Mouse (Mus musculus): ENCODE measurements around the gene Gm20481. TPM values are rescaled to one million over a fixed set of nuclear protein-coding genes. Genes with fewer than 3 reads are reported as not detected.
A peak's percentile ranks its signal among the peaks of the same experiment; 100 is the strongest.
"Not testable (repeated sequence)": the region's sequence is repeated elsewhere in the genome, so short reads cannot be mapped to it uniquely, and the experiment has no call there.

Gene Gm20481
- polyA plus RNA-seq, 1 experiment from 2014 or later = not detected

DNA sequence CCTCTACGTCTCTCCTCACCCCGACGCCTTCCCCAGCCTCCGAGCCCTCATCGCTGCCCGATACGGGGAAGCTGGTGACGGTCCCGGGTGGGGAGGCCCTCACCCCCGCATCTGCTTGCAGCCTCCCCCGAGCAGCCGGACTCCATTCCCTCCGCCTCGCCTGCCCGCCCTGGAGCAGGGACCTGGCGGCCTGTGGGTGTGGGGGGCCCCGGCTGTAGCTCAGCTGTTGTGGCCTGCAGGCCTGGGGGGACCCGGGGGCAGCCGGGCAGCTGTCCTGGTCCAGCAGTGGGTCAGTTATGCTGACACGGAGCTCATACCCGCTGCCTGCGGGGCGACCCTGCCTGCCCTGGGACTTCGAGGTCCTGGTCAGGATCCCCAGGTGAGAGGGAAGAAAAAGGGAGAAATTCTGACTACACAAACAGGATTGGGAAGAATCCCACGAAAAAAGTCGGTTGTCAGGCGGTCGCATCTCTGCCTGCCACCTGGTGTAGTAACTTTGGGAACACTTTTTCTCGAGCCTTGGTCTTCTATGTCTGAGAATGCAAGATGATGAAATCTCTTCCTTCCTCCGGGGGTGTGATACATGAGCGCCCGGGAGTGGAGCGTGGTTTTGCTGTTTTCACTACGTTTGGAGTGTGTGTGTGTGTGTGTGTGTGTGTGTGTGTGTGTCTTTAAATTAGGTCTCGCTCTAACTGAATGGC lies 31.9 kb downstream of the Gm20481 start:
- peak overlapping the region; percentile 77 for H3K9ac ChIP-seq
- no peak for ATAC-seq (ENCODE audit: borderline replicate concordance, extremely low read depth, low FRiP score, low TSS enrichment)
- WGBS = under 1% methylated on average over 35 of the region's 35 CpGs

DNA sequence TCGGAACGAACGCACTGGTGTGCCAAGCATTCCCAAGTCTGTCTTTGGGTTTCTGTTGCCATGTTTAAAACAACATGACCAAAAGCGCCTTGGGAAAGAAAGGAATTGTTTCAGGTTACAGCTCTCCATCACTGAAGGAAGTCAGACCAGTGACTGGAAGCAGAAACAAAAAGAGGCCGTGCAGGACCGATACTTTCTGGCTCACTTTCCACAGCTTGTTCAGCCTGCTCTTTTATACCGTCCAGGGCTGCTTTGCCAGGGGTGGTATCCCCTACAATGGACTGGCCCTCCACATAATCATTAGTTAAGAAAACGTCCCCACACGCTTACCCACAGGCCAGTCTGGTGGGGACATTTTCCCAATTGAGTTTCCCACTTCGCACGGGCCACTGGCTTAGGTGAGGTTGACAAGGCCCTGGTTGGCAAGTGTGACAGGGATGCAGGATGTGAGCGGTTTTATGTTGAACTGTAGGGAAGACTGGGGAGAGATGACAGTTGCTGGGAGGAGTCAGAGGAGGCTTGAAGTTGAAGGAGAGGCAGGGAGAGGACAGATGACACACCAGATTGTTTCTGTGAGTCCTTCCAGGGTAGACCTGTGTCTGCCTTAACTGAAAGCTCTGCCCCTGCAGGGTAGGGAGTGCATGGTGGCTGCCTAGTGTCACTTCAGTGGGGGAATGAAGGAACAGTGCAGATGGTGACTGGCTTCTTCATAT lies 32.6 kb downstream of the Gm20481 start:
- Histone ChIP-seq H3K9ac (peak overlapping the region; percentile 77), H3K36me3 (peaks cover 49% of the 10 kb centered on the region), H3K27me3 (no peaks in the 10 kb centered on the region), H3K4me2 (peak overlapping the region; percentile 85), H3K4me3 (peak overlapping the region; percentile 62), H3K9me3 (no peaks in the 10 kb centered on the region), H3K27ac (peak overlapping the region; percentile 96), H3K4me1 (peaks cover 44% of the 10 kb centered on the region)
- no peak for ATAC-seq (ENCODE audit: borderline replicate concordance, extremely low read depth, low FRiP score, low TSS enrichment)
- 4% methylated on average over 12 of the region's 12 CpGs for WGBS

More for the DNA sequence above, 31.9 kb downstream of the Gm20481 start:
- peak overlapping the region; percentile 85 for H3K4me2 ChIP-seq
- no peaks in the 10 kb centered on the region for H3K9me3 ChIP-seq
- peaks cover 49% of the 10 kb centered on the region for H3K36me3 ChIP-seq
- H3K27me3 ChIP-seq = no peaks in the 10 kb centered on the region
- peak overlapping the region; percentile 62 for H3K4me3 ChIP-seq
- peak overlapping the region; percentile 96 for H3K27ac ChIP-seq
- H3K4me1 ChIP-seq = peaks cover 50% of the 10 kb centered on the region

DNA sequence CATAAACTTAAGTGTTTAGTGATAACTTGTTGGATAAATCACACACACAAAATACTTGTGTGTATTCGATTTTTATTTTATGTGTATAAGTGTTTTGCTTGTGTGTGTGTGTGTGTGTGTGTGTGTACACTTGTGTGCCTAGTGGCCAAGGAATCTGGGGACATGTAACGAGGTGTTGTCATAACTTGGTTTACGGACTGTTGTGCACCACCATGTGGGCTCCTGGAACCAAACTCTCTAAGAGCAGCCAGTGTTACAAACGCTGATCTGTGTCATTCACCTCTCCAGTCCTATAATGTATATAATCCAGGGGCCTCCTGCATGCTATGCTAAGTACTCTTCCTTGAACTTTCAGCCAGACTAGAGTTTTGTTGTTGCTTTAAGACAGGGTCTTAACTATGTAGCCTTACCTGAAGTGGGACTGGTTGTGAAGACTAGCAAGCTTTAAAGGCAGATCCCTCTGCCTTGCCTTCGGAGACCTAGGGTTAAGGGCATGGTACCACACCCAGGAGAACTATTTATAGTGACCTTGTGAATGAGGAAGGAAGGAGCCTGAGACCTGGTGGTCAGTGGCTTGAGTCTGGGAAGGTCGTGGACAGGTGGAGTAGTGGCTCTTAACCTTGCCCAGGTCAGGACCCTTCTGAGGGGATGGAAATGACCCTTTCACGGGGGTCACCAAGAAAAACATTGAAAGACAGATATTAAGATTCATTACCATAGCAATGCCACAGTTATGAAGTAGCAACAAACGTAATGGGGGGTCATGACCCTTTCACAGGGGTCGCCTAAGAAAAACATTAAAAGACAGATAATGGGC lies 33.5 kb downstream of the Gm20481 start:
- 44% methylated on average over 9 of the region's 9 CpGs for WGBS
- H3K9ac ChIP-seq = peak overlapping the region; percentile 77
- H3K9me3 ChIP-seq = no peaks in the 10 kb centered on the region
- no peak for ATAC-seq (ENCODE audit: borderline replicate concordance, extremely low read depth, low FRiP score, low TSS enrichment)
- no peaks in the 10 kb centered on the region for H3K27me3 ChIP-seq
- peaks cover 49% of the 10 kb centered on the region for H3K36me3 ChIP-seq
- H3K4me1 ChIP-seq = peaks cover 35% of the 10 kb centered on the region
- peak overlapping the region; percentile 85 for H3K4me2 ChIP-seq
- no peak overlapping the region for H3K27ac ChIP-seq
- peak overlapping the region; percentile 62; the same call in 1 of the 2 replicates for H3K4me3 ChIP-seq

DNA sequence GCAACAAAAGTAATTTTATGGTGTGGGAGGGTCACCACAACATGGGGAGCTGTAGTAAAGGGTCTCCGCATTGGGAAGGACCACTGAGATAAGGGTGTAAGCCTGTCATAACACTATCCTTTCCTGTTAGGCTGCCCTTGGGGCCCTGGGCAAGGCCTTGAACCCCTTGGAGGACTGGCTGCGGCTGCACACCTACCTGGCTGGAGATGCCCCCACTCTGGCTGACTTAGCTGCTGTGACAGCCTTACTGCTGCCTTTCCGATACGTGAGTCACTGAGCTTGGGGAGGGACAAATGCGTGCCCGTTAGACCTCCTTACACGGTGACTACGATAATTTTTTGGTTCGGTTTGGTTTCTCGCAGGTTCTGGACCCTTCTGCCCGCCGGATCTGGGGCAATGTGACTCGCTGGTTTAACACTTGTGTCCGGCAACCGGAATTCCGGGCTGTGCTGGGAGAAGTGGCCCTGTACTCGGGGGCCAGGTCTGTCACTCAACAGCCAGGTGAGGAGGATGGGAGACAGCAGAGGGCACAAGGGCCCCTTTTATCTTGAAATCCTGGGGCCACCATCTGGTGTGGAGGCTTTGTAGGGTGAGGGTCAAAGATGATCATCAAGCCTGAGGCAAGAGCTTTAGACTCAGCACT lies 34.5 kb downstream of the Gm20481 start:
- peaks cover 50% of the 10 kb centered on the region for H3K36me3 ChIP-seq
- H3K27me3 ChIP-seq = no peaks in the 10 kb centered on the region
- 91% methylated on average over 17 of the region's 17 CpGs for WGBS

DNA sequence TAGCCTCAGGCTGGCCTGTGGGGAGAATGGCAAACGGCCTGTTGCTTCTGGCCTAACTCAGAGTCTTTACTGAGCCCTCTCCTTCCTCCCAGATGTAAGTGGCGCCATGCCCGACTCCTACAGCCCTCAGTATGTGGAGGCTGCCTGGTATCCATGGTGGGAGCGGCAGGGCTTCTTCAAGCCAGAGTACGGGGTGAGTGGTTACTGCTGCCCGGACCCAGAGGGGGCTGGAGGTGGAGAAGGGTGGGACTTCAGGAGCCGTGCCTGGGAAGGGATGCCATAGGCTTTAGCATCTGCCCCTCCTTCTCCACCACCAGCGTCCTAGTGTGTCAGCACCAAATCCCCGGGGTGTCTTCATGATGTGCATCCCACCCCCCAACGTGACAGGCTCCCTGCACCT lies 35.4 kb downstream of the Gm20481 start:
- H3K36me3 ChIP-seq = peaks cover 60% of the 10 kb centered on the region
- peaks cover 16% of the 10 kb centered on the region for H3K4me1 ChIP-seq
- no peak overlapping the region for H3K4me3 ChIP-seq
- ATAC-seq (ENCODE audit: borderline replicate concordance, extremely low read depth, low FRiP score, low TSS enrichment) = no peak
- no peak overlapping the region for H3K27ac ChIP-seq
- WGBS = 91% methylated on average over 10 of the region's 10 CpGs
- no peaks in the 10 kb centered on the region for H3K27me3 ChIP-seq
- no peak overlapping the region for H3K4me2 ChIP-seq
- H3K9me3 ChIP-seq = no peaks in the 10 kb centered on the region
- H3K9ac ChIP-seq = no peak overlapping the region

More for the DNA sequence above, 34.5 kb downstream of the Gm20481 start:
- H3K4me3 ChIP-seq = no peak overlapping the region
- H3K27ac ChIP-seq = no peak overlapping the region
- peaks cover 25% of the 10 kb centered on the region for H3K4me1 ChIP-seq
- H3K9me3 ChIP-seq = no peaks in the 10 kb centered on the region
- ATAC-seq (ENCODE audit: borderline replicate concordance, extremely low read depth, low FRiP score, low TSS enrichment) = no peak
- H3K9ac ChIP-seq = 0 out of 2 replicates have a peak overlapping the region, but pooled peaks have one; percentile 1
- H3K4me2 ChIP-seq = no peak overlapping the region

DNA sequence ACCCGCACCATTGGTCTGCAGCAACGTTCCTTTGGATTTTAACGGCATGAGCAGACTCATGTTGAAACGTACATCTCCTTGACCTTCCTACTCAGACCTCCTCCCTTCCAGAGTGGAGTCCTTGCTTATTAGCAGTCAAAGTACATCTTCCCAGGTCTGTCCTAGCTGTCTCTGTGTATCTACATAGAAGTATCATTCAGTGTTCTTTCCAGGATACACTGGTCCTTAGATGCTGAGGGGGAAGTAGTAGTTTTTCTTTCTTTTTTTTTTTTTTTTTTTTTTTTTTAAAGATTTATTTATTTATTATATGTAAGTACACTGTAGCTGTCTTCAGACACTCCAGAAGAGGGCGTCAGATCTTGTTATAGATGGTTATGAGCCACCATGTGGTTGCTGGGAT lies 36.2 kb downstream of the Gm20481 start:
- H3K4me3 ChIP-seq; H3K9ac ChIP-seq; H3K27me3 ChIP-seq; H3K9me3 ChIP-seq; H3K4me2 ChIP-seq; H3K27ac ChIP-seq; ATAC-seq (ENCODE audit: borderline replicate concordance, extremely low read depth, low FRiP score, low TSS enrichment): not testable (repeated sequence)
- peaks cover 67% of the 10 kb centered on the region for H3K36me3 ChIP-seq
- peaks cover 16% of the 10 kb centered on the region for H3K4me1 ChIP-seq
- 87% methylated on average over 5 of the region's 5 CpGs for WGBS

DNA sequence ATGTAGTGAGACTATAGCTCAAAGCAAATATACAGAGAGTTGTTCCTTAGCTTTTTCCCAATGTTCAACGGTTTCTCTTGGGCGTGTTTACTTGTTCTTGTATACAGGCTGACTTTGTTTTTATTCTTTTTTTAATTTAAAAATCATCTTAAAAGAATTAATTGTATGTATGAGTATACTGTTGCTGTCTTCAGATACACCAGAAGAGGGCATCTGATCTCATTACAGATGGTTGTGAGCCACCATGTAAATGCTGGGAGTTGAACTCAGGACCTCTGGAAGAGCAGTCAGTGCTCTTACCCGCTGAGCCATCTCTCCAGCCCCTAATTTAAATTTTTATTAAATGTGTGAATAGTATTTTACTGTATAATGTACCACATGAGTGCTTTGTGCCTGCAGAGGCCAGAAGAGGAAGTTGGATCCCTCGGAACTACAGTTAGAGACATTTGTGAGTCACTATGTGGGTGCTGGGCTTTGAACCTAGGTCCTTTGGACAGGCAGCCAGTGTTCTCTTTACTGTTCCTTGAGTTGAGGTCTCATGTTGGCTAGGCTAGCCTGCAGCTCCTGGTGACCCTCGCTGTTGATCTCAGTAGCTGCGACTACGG lies 37.8 kb downstream of the Gm20481 start:
- Histone ChIP-seq H3K27me3 (no peaks in the 10 kb centered on the region), H3K9ac (no peak overlapping the region), H3K9me3 (no peaks in the 10 kb centered on the region), H3K4me2 (no peak overlapping the region), H3K27ac (no peak overlapping the region), H3K36me3 (peaks cover 83% of the 10 kb centered on the region), H3K4me3 (no peak overlapping the region), H3K4me1 (peaks cover 11% of the 10 kb centered on the region)
- no peak for ATAC-seq (ENCODE audit: borderline replicate concordance, extremely low read depth, low FRiP score, low TSS enrichment)
- 93% methylated on average over 7 of the region's 7 CpGs for WGBS

DNA sequence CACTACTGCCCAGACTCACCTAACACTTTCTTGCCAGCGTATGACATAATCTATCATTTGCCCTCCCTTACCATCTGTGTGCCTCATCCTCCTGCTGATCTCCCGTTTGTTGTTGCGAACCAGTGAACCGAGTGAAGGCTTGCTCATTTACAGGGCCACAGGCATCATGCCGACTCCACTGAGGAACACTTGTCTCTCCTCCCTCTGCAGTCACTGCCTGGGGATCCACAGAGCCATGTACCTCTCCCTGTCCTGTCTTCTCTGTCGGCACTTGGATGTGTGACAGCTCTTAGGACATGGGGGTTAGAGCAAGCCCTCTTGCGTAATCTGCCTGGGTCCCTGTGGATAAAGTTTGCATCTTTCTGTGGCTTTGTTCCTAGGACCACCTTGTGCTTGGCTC lies 39.9 kb downstream of the Gm20481 start:
- H3K4me3 ChIP-seq = no peak overlapping the region
- 84% methylated on average over 7 of the region's 7 CpGs for WGBS
- H3K36me3 ChIP-seq = peaks cover 97% of the 10 kb centered on the region
- H3K27me3 ChIP-seq = no peaks in the 10 kb centered on the region
- H3K4me1 ChIP-seq = no peaks in the 10 kb centered on the region
- no peaks in the 10 kb centered on the region for H3K9me3 ChIP-seq
- no peak overlapping the region for H3K9ac ChIP-seq
- H3K4me2 ChIP-seq = no peak overlapping the region
- no peak for ATAC-seq (ENCODE audit: borderline replicate concordance, extremely low read depth, low FRiP score, low TSS enrichment)
- H3K27ac ChIP-seq = no peak overlapping the region

DNA sequence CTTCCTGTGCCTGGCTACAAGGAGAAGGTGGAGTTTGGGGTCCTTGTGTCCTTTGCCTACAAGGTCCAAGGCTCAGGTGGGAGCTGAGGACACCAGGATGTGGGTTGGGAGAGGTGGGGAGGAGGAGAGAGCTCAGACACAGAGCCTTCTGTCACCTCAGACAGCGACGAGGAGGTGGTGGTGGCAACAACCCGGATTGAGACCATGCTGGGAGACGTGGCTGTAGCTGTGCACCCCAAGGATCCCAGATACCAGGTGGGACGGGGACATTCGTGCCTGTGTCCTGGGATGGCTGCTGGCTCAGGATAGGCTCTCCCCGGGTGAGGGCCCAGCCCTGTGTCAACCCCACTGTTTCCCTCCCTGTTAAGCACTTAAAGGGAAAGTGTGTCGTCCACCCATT lies 41.7 kb downstream of the Gm20481 start:
- H3K9ac ChIP-seq = no peak overlapping the region
- ATAC-seq (ENCODE audit: borderline replicate concordance, extremely low read depth, low FRiP score, low TSS enrichment) = no peak
- no peaks in the 10 kb centered on the region for H3K4me1 ChIP-seq
- H3K27me3 ChIP-seq = no peaks in the 10 kb centered on the region
- H3K36me3 ChIP-seq = peaks cover 98% of the 10 kb centered on the region
- no peak overlapping the region for H3K4me2 ChIP-seq
- H3K9me3 ChIP-seq = no peaks in the 10 kb centered on the region
- no peak overlapping the region for H3K27ac ChIP-seq
- H3K4me3 ChIP-seq = no peak overlapping the region
- WGBS = 92% methylated on average over 8 of the region's 8 CpGs

DNA sequence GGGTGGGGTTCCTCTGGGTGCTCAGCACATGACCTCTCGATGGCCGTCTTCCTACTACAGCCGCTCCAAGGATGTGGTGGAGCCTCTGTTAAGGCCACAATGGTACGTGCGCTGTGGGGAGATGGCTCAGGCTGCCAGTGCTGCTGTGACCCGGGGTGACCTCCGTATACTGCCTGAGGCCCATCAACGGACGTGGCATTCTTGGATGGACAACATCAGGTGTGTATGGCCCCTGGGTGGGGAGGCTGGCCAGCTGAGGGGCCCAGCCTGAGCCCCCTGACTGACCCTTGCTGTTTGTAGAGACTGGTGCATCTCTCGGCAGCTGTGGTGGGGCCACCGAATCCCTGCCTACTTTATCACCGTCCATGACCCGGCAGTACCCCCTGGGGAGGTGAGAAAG lies 42.7 kb downstream of the Gm20481 start:
- Histone ChIP-seq H3K36me3 (peaks cover 89% of the 10 kb centered on the region), H3K4me2 (no peak overlapping the region), H3K27me3 (no peaks in the 10 kb centered on the region), H3K4me1 (no peaks in the 10 kb centered on the region), H3K9me3 (no peaks in the 10 kb centered on the region), H3K27ac (no peak overlapping the region), H3K9ac (no peak overlapping the region), H3K4me3 (no peak overlapping the region)
- WGBS = 79% methylated on average over 13 of the region's 13 CpGs
- ATAC-seq (ENCODE audit: borderline replicate concordance, extremely low read depth, low FRiP score, low TSS enrichment) = no peak

DNA sequence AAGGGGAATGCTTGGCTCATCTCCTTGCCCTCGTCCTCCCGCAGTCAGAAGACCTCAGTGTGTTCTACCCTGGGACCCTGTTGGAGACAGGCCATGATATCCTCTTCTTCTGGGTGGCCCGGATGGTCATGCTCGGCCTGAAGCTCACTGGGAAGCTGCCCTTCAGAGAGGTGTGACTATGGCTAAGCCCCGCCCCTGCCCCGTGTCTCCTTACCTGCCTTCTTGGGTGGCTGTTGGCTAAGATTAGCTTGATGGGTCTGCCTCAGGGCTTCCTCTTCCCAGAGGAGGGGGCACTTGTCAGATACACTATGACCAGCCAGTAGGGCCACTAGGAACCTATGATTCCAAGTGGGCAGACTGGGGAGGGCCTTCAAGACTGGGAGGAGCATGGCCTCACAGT lies 43.5 kb downstream of the Gm20481 start:
- WGBS = 67% methylated on average over 6 of the region's 6 CpGs

More for the DNA sequence above, 43.5 kb downstream of the Gm20481 start:
- no peaks in the 10 kb centered on the region for H3K4me1 ChIP-seq
- no peak overlapping the region for H3K9ac ChIP-seq
- no peak overlapping the region for H3K4me3 ChIP-seq
- H3K27me3 ChIP-seq = no peaks in the 10 kb centered on the region
- no peak overlapping the region for H3K27ac ChIP-seq
- peaks cover 81% of the 10 kb centered on the region for H3K36me3 ChIP-seq
- ATAC-seq (ENCODE audit: borderline replicate concordance, extremely low read depth, low FRiP score, low TSS enrichment) = no peak
- no peaks in the 10 kb centered on the region for H3K9me3 ChIP-seq
- H3K4me2 ChIP-seq = no peak overlapping the region

Data from lung, embryonic 15.5 days (tissue).